Mouse (Mus musculus) brown adipose tissue, adult 24 weeks (tissue): ENCODE data around the gene Cog2. TPM values are rescaled to one million over a fixed set of nuclear protein-coding genes. Genes with fewer than 3 reads are reported as not detected.

Source experiments
- H3K27ac ChIP-seq: fragments of 200-500 bp; replicated peaks from 2 replicates; pipeline ENCODE4 v1.5.1; 2012; ENCODE audit warnings: low read depth, mild to moderate bottlenecking, low read length
- H3K4me1 ChIP-seq: fragments of 200-500 bp; 2 replicates; pipeline ENCODE4 v1.6.1; 2012; ENCODE audit warnings: low read length, mixed read lengths; ENCODE audit not compliant: control insufficient read depth, insufficient read depth, insufficient read length
- H3K4me3 ChIP-seq: fragments of 200-500 bp; 2 replicates; pipeline ENCODE4 v1.5.1; 2012; ENCODE audit warnings: low read depth, mild to moderate bottlenecking, low read length, moderate library complexity; ENCODE audit not compliant: insufficient read depth
- polyA plus RNA-seq: library from polyadenylated mRNA; stranded (reverse); fragments of >200 nt; gene quantifications from 2 replicates; pipeline ENCODE4 v1.2.4, GENCODE M21; 2012; ENCODE audit not compliant: missing spikeins, insufficient read depth, insufficient read length

Cog2 gene
- polyA plus RNA-seq, 1 experiment: 17.2 TPM

- Histone ChIP-seq H3K4me1 (no peaks in the 10 kb centered on the region), H3K27ac (no peak overlapping the region), H3K4me3 (no peak overlapping the region)
Observed at GRCm38 (mm10) chr8:124540906-124541305, 20.3 kb downstream of the Cog2 start.

GRCm38 (mm10) chr8:124542001-124542400 lies 21.4 kb downstream of the Cog2 start:
- no peaks in the 10 kb centered on the region for H3K4me1 ChIP-seq
- no peak overlapping the region for H3K4me3 ChIP-seq
- H3K27ac ChIP-seq: no peak overlapping the region

DNA sequence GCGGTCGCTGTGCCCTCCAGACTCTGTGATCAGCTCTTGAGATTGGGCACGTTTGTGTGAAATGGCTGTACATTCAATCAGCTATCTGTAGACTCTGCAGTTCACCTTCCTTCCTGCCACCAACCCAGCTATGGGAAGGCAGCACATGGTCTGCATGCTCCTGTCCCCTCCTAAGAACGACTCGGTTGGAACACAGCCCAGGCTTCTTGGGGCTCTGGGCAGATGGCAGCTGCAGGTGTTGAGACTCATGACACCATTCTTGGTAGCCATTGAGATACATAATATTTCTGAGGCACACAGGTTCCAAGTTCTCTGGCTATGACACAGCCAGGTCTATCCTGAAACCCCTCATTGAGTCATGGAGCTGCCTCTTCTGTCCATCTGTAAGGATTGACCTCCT lies 22.7 kb downstream of the Cog2 start:
- no peak overlapping the region for H3K4me3 ChIP-seq
- no peak overlapping the region for H3K27ac ChIP-seq
- no peaks in the 10 kb centered on the region for H3K4me1 ChIP-seq

GRCm38 (mm10) chr8:124546371-124546770 lies 25.8 kb downstream of the Cog2 start:
- Histone ChIP-seq H3K4me1 (no peaks in the 10 kb centered on the region), H3K27ac (no peak overlapping the region), H3K4me3 (no peak overlapping the region)

DNA sequence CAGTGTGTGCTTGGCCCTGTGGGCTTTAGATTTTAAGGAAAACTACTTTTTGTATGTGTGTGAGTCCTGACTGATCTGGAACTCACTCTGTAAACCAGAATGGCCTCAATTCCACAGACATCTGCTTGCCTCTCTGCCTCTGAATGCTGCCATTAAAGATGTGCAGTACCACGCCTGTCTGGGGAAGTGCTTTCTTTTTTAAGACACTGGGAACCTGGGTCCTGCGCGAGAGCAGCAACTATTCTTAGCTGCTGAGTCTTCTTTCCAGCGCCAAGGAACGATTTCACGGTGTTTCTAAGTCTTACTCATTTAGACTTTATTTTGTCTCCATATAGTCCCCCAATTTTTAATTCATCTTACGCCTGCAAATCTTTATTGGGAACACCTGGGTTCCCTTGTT lies 26.2 kb downstream of the Cog2 start:
- Histone ChIP-seq H3K4me1 (no peaks in the 10 kb centered on the region), H3K27ac (no peak overlapping the region), H3K4me3 (no peak overlapping the region)

GRCm38 (mm10) chr8:124547269-124547668 lies 26.7 kb downstream of the Cog2 start:
- no peak overlapping the region for H3K4me3 ChIP-seq
- H3K4me1 ChIP-seq: no peaks in the 10 kb centered on the region
- H3K27ac ChIP-seq: no peak overlapping the region

GRCm38 (mm10) chr8:124548187-124548586 lies 27.6 kb downstream of the Cog2 start:
- Histone ChIP-seq H3K4me1 (no peaks in the 10 kb centered on the region), H3K27ac (no peak overlapping the region), H3K4me3 (no peak overlapping the region)

DNA sequence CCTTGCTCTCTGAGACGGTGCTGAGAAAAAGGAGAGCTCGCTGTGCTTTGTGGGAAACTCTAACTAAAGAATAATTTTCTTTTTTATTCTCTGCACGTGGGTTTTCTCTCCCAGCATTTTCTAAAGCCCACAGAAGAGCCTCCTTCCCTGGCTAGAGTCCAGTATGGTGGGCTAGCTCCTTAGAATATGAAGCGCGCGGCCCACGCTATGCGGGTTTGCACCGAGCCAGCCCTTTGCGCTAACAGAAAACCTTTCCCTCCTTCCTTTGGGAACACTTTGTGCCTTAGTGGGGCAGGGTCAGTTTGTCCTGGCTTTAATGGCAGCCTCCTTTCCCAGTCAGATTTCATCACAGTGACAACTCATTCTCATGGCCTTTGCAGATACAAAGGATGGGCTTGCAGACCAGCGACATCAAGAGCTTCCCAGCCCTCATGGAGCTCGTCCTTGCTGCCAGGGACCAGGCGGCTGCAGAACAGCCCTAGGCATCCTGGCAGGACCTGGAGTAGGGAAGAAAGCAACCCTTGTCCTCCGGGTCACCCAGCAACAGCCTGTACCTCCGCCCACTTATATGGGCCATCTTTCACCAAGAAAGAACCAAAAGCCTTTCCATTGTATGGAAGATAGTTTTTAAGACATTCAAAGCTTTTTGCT lies 30.6 kb downstream of the Cog2 start:
- H3K27ac ChIP-seq: no peak overlapping the region
- H3K4me3 ChIP-seq: no peak overlapping the region
- H3K4me1 ChIP-seq: no peaks in the 10 kb centered on the region

- H3K4me3 ChIP-seq: no peak overlapping the region
- no peak overlapping the region for H3K27ac ChIP-seq
- H3K4me1 ChIP-seq: no peaks in the 10 kb centered on the region
Observed at GRCm38 (mm10) chr8:124555113-124555750, 34.7 kb downstream of the Cog2 start.

GRCm38 (mm10) chr8:124556164-124556563 lies 35.6 kb downstream of the Cog2 start:
- Histone ChIP-seq H3K4me3 (no peak overlapping the region), H3K27ac (no peak overlapping the region), H3K4me1 (no peaks in the 10 kb centered on the region)

DNA sequence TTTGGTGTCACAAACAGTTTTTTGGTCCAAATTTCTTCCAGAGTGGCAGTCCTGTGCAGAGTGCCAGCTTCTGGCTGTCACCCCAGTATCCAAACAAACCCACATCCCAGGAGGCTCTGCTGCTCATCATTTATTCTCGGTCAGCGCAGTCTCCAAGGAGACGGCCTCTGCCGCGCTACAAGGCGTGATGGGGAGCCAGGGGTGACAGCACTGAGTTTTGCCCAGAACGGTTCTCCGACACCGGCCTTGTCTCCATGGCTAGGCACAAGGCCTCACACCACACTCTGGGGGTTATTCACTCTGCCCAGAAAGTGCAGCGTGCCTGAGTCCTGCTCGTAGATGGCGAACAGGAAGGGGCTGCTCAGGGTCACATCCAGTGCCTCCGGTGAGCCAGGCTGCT lies 36.1 kb downstream of the Cog2 start:
- Histone ChIP-seq H3K4me3 (no peak overlapping the region), H3K27ac (no peak overlapping the region), H3K4me1 (no peaks in the 10 kb centered on the region)

DNA sequence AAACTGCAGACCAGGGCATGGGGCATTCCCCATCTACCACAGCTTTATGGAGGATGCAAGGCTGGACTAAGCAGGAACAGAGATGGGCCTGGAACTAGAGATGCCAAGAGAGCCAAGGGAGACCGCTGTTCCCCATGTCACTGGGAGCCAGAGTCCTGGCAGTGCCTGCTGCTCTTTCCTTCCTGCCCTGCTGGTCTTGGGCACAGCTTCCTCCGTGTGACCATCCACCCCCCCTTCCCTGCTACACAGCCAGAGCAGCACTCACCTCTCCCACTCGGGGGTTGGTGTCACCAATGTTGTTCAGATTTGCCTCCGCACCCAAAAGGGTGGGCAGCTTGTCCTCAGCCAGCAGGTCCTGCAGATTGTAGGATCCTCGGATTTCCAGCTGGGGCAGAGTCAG lies 36.9 kb downstream of the Cog2 start:
- Histone ChIP-seq H3K27ac (no peak overlapping the region), H3K4me3 (no peak overlapping the region), H3K4me1 (no peaks in the 10 kb centered on the region)

DNA sequence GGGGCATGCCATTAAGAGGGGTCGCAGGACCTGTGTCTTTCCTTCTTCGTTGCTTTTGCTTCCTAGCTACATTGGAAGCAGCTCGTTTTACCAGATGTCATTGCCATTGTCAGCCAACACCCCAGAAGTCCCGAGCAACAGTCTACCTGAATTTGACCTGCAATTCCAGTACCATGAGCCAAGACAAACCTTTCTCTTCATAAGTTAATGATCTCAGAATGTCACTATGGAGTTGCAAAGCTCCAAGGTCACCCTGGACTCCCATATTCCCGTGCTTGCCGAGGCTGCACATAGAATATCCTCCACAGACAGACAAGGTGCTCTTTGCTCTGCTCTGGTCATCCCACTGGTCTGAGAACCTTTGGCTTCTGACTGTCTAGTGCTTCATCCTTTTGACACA lies 46.6 kb downstream of the Cog2 start:
- no peaks in the 10 kb centered on the region for H3K4me1 ChIP-seq
- H3K27ac ChIP-seq: no peak overlapping the region
- no peak overlapping the region for H3K4me3 ChIP-seq

- no peak overlapping the region for H3K4me3 ChIP-seq
- no peak overlapping the region for H3K27ac ChIP-seq
- H3K4me1 ChIP-seq: no peaks in the 10 kb centered on the region
Observed at GRCm38 (mm10) chr8:124567584-124567983, 47.0 kb downstream of the Cog2 start.

DNA sequence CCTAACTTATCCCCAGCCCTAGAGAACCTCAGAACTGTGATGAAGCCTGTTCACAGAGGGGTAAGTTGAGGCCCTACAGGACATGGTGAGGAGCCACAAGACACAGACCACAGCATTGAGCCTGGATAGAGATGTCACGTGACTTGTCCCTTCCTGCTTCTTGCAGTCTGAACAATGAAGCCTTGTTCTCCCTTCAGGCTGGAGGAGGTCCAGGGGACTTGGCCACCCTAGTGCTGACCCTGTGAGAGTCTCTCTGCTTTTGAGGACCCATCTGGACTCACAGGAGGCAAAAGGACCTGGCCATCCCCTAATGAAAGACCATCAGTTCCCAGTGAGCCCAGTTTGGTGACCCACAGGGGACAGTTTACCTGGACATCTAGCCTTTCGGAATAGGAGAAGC lies 48.5 kb downstream of the Cog2 start:
- no peak overlapping the region for H3K27ac ChIP-seq
- no peak overlapping the region for H3K4me3 ChIP-seq
- no peaks in the 10 kb centered on the region for H3K4me1 ChIP-seq

- H3K4me3 ChIP-seq: no peak within 1 kb of the TSS
- H3K4me1 ChIP-seq: no peaks in the 10 kb centered on the region
- no peak within 1 kb of the TSS for H3K27ac ChIP-seq
Observed at GRCm38 (mm10) chr8:124569593-124569992, 49.0 kb downstream of the Cog2 start, which contains the start of gene Agt. Gene Agt (minus strand): TSS chr8:124569706.
